Mouse (Mus musculus) G1E (cell line): ENCODE data around the gene Btbd7.

Experiments
- CTCF ChIP-seq: IDR thresholded peaks from 2 replicates; pipeline ENCODE4 v1.5.1; 2012; ENCODE audit warnings: low read depth, low read length, inconsistent platforms, mixed read lengths
- GATA1 ChIP-seq: IDR thresholded peaks from 2 replicates; pipeline ENCODE4 v1.6.1; 2012; ENCODE audit warnings: borderline replicate concordance, low read length, inconsistent platforms, mixed read lengths
- GATA2 ChIP-seq: IDR thresholded peaks from 2 replicates; pipeline ENCODE4 v1.6.1; 2012; ENCODE audit warnings: low read depth, low read length, inconsistent platforms, borderline replicate concordance
- POLR2AphosphoS5 ChIP-seq: IDR thresholded peaks from 2 replicates; pipeline ENCODE4 v1.6.1; 2012; ENCODE audit warnings: low read depth, low read length, inconsistent platforms; ENCODE audit not compliant: insufficient replicate concordance
- TAL1 ChIP-seq: conservative IDR thresholded peaks from 2 replicates; pipeline ENCODE4 v1.6.1; 2012; ENCODE audit warnings: low read depth, low read length, inconsistent platforms, mixed read lengths

DNA sequence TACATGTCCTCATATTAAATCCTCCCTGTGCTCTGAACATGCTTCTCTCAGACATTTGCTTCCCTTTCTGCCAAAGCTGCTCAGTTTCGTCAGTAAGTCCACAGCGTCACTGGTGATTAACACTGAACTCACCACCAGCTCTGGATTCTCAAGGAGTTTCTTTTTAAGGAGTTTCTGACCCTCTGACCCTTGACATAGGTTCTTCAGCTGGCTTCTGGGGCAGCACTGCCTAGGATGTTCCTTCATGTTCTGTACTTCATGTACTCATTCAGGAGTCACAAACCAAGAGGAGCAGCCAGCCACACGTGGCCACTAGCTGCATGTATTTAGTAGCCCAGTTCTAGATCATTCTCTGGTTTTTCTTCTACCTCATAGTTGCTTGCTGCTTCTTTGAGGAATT lies 130.0 kb downstream of the Btbd7 start:
- TF ChIP-seq CTCF (no peak), POLR2AphosphoS5 (no peak), TAL1 (no peak), GATA1 (no peak), GATA2 (no peak)
